Mouse (Mus musculus) forebrain, embryonic 13.5 days (tissue): Measurements from ENCODE around the gene Adgrg2. TPM values are rescaled to one million over a fixed set of nuclear protein-coding genes. Genes with fewer than 3 reads are reported as not detected.

ENCODE experiments used
- ATAC-seq: fragments of 200-750 bp; cut with Nextera tagmentation; 2 replicates; pipeline ENCODE4 v1.8.0; 2017
- H3K27ac ChIP-seq: fragments of 300-500 bp; sonication (generic); 2 replicates; pipeline ENCODE4 v1.5.1; 2015; ENCODE audit warnings: inconsistent platforms, mild to moderate bottlenecking, moderate library complexity
- H3K27me3 ChIP-seq: fragments of 300-500 bp; sonication (generic); 2 replicates; pipeline ENCODE4 v1.6.1; 2015; ENCODE audit warnings: mild to moderate bottlenecking, inconsistent platforms
- H3K36me3 ChIP-seq: fragments of 300-500 bp; sonication (generic); 2 replicates; pipeline ENCODE4 v1.6.1; 2015; ENCODE audit warnings: mild to moderate bottlenecking, inconsistent platforms; ENCODE audit not compliant: poor library complexity, severe bottlenecking
- H3K4me1 ChIP-seq: fragments of 300-500 bp; sonication (generic); 2 replicates; pipeline ENCODE4 v1.6.1; 2015; ENCODE audit warnings: inconsistent platforms
- H3K4me2 ChIP-seq: fragments of 300-500 bp; sonication (generic); 2 replicates; pipeline ENCODE4 v1.6.1; 2015; ENCODE audit warnings: inconsistent platforms, mild to moderate bottlenecking, moderate library complexity
- H3K4me3 ChIP-seq: fragments of 300-500 bp; sonication (generic); 2 replicates; pipeline ENCODE4 v1.5.1; 2015; ENCODE audit warnings: mild to moderate bottlenecking, inconsistent platforms
- H3K9ac ChIP-seq: fragments of 300-500 bp; sonication (generic); 2 replicates; pipeline ENCODE4 v1.6.1; 2015; ENCODE audit warnings: mild to moderate bottlenecking, inconsistent platforms
- H3K9me3 ChIP-seq: fragments of 300-500 bp; sonication (generic); replicated peaks from 2 replicates; pipeline ENCODE4 v1.6.1; 2016; ENCODE audit warnings: inconsistent platforms
- WGBS: fragments of 180-500 bp; shearing (Covaris S2); methylation state at CpG from one replicate; pipeline ENCODE4 v1.1.7; 2015; 5-methylcytosine and 5-hydroxymethylcytosine counted together
- polyA plus RNA-seq: library from polyadenylated mRNA; unstranded; fragments of >200 nt; fragmentation: Nextera tagmentation; extraction: Ambion mirVana; gene quantifications from 2 replicates; pipeline ENCODE4 v1.2.1, GENCODE M21; 2015

Adgrg2 gene
- polyA plus RNA-seq, 1 experiment from 2014 or later = 0.48 TPM

- Histone ChIP-seq H3K27me3 (peaks cover 3% of the 10 kb centered on the region; the same call in 1 of the 2 replicates), H3K36me3 (no peaks in the 10 kb centered on the region), H3K27ac (no peak overlapping the region), H3K9ac (no peak overlapping the region), H3K4me1 (no peaks in the 10 kb centered on the region), H3K9me3 (no peaks in the 10 kb centered on the region), H3K4me2 (no peak overlapping the region), H3K4me3 (no peak overlapping the region)
- ATAC-seq = no peak
These were observed 50.8 kb downstream of the Adgrg2 start for GRCm38 (mm10) chrX:160441272-160441671.

GRCm38 (mm10) chrX:160448351-160448750 is 57.9 kb downstream of the Adgrg2 start:
- no peaks in the 10 kb centered on the region for H3K36me3 ChIP-seq
- no peak overlapping the region for H3K4me2 ChIP-seq
- no peaks in the 10 kb centered on the region for H3K27me3 ChIP-seq
- H3K27ac ChIP-seq = no peak overlapping the region
- no peaks in the 10 kb centered on the region for H3K4me1 ChIP-seq
- H3K9ac ChIP-seq = no peak overlapping the region
- ATAC-seq = no peak
- 82% methylated on average over 3 of the region's 3 CpGs for WGBS
- no peak overlapping the region for H3K4me3 ChIP-seq
- H3K9me3 ChIP-seq = no peaks in the 10 kb centered on the region

- Histone ChIP-seq H3K4me2 (no peak overlapping the region), H3K36me3 (no peaks in the 10 kb centered on the region), H3K27me3 (no peaks in the 10 kb centered on the region), H3K4me3 (no peak overlapping the region), H3K4me1 (no peaks in the 10 kb centered on the region), H3K9ac (no peak overlapping the region), H3K27ac (no peak overlapping the region), H3K9me3 (no peaks in the 10 kb centered on the region)
- no peak for ATAC-seq
- WGBS = 84% methylated on average over 2 of the region's 2 CpGs
These were observed 58.9 kb downstream of the Adgrg2 start for GRCm38 (mm10) chrX:160449363-160449762.

GRCm38 (mm10) chrX:160455686-160456085 is 65.2 kb downstream of the Adgrg2 start:
- Histone ChIP-seq H3K4me3 (no peak overlapping the region), H3K27ac (no peak overlapping the region), H3K27me3 (no peaks in the 10 kb centered on the region), H3K4me1 (no peaks in the 10 kb centered on the region), H3K9me3 (no peaks in the 10 kb centered on the region), H3K4me2 (no peak overlapping the region), H3K9ac (no peak overlapping the region), H3K36me3 (no peaks in the 10 kb centered on the region)
- WGBS = 73% methylated on average over 5 of the region's 5 CpGs
- ATAC-seq = no peak

- no peak overlapping the region for H3K4me2 ChIP-seq
- H3K9me3 ChIP-seq = no peaks in the 10 kb centered on the region
- H3K9ac ChIP-seq = no peak overlapping the region
- no peaks in the 10 kb centered on the region for H3K36me3 ChIP-seq
- peaks cover 6% of the 10 kb centered on the region; the same call in 1 of the 2 replicates for H3K27me3 ChIP-seq
- H3K27ac ChIP-seq = no peak overlapping the region
- no peaks in the 10 kb centered on the region for H3K4me1 ChIP-seq
- no peak overlapping the region for H3K4me3 ChIP-seq
- ATAC-seq = no peak
- 85% methylated on average over 3 of the region's 3 CpGs for WGBS
These were observed 80.8 kb downstream of the Adgrg2 start for GRCm38 (mm10) chrX:160471257-160471786.

GRCm38 (mm10) chrX:160489784-160490183 is 99.3 kb downstream of the Adgrg2 start:
- Histone ChIP-seq H3K4me1 (no peaks in the 10 kb centered on the region), H3K4me2 (no peak overlapping the region), H3K9ac (no peak overlapping the region), H3K4me3 (no peak overlapping the region), H3K27me3 (no peaks in the 10 kb centered on the region), H3K9me3 (no peaks in the 10 kb centered on the region), H3K36me3 (no peaks in the 10 kb centered on the region), H3K27ac (no peak overlapping the region)
- ATAC-seq = no peak
- 80% methylated on average over 2 of the region's 2 CpGs for WGBS

GRCm38 (mm10) chrX:160494333-160494732 is 103.8 kb downstream of the Adgrg2 start:
- WGBS = 47% methylated on average over 3 of the region's 3 CpGs
- Histone ChIP-seq H3K27me3 (peaks cover 6% of the 10 kb centered on the region; the same call in 1 of the 2 replicates), H3K36me3 (no peaks in the 10 kb centered on the region), H3K9ac (no peak overlapping the region), H3K9me3 (no peaks in the 10 kb centered on the region), H3K27ac (no peak overlapping the region; the same call in 1 of the 2 replicates), H3K4me2 (no peak overlapping the region), H3K4me3 (no peak overlapping the region), H3K4me1 (no peaks in the 10 kb centered on the region)
- peak; percentile 85 for ATAC-seq

- no peak overlapping the region for H3K27ac ChIP-seq
- no peak overlapping the region for H3K4me3 ChIP-seq
- H3K27me3 ChIP-seq = peaks cover 6% of the 10 kb centered on the region; the same call in 1 of the 2 replicates
- no peaks in the 10 kb centered on the region for H3K4me1 ChIP-seq
- H3K9me3 ChIP-seq = no peaks in the 10 kb centered on the region
- no peaks in the 10 kb centered on the region for H3K36me3 ChIP-seq
- peak; percentile 19; the same call in 1 of the 2 replicates for ATAC-seq
- H3K9ac ChIP-seq = no peak overlapping the region
- 73% methylated on average over 6 of the region's 6 CpGs for WGBS
- H3K4me2 ChIP-seq = no peak overlapping the region
These were observed 104.4 kb downstream of the Adgrg2 start for GRCm38 (mm10) chrX:160494921-160495320.

- no peak overlapping the region for H3K4me2 ChIP-seq
- H3K36me3 ChIP-seq = no peaks in the 10 kb centered on the region
- peaks cover 6% of the 10 kb centered on the region; the same call in 1 of the 2 replicates for H3K27me3 ChIP-seq
- no peaks in the 10 kb centered on the region for H3K9me3 ChIP-seq
- 73% methylated on average over 5 of the region's 5 CpGs for WGBS
- no peak for ATAC-seq
- no peak overlapping the region for H3K4me3 ChIP-seq
- no peak overlapping the region for H3K9ac ChIP-seq
- H3K27ac ChIP-seq = no peak overlapping the region
- no peaks in the 10 kb centered on the region for H3K4me1 ChIP-seq
These were observed 106.0 kb downstream of the Adgrg2 start for GRCm38 (mm10) chrX:160496473-160496872.

- Histone ChIP-seq H3K4me2 (no peak overlapping the region), H3K9ac (no peak overlapping the region), H3K36me3 (no peaks in the 10 kb centered on the region), H3K4me1 (peaks cover 7% of the 10 kb centered on the region; the same call in 1 of the 2 replicates), H3K27me3 (peaks cover 3% of the 10 kb centered on the region; the same call in 1 of the 2 replicates), H3K4me3 (no peak overlapping the region), H3K9me3 (no peaks in the 10 kb centered on the region), H3K27ac (no peak overlapping the region)
- 94% methylated on average over 3 of the region's 3 CpGs for WGBS
- ATAC-seq = no peak
These were observed 110.6 kb downstream of the Adgrg2 start for GRCm38 (mm10) chrX:160501095-160501494.

- Histone ChIP-seq H3K9me3 (no peaks in the 10 kb centered on the region), H3K4me2 (peak overlapping the region; percentile 64)
These were observed 111.2 kb downstream of the Adgrg2 start for GRCm38 (mm10) chrX:160501687-160502047.

GRCm38 (mm10) chrX:160502048-160503041 is 111.9 kb downstream of the Adgrg2 start, which contains the start of gene Phka2:
Gene Phka2 (plus strand): TSS chrX:160502166.
- Histone ChIP-seq H3K36me3 (no peaks in the 10 kb centered on the region), H3K9ac (peak within 1 kb of the TSS; percentile 65), H3K4me2 (peak within 1 kb of the TSS; percentile 64), H3K27ac (peak within 1 kb of the TSS; percentile 65), H3K9me3 (no peaks in the 10 kb centered on the region), H3K27me3 (no peaks in the 10 kb centered on the region), H3K4me3 (peak within 1 kb of the TSS; percentile 55), H3K4me1 (peaks cover 7% of the 10 kb centered on the region; the same call in 1 of the 2 replicates)
- 17% methylated on average over 53 of the region's 61 CpGs for WGBS
- peak; percentile 98 for ATAC-seq

More at GRCm38 (mm10) chrX:160501687-160502047, 111.2 kb downstream of the Adgrg2 start:
- peak overlapping the region; percentile 65 for H3K9ac ChIP-seq
- H3K4me3 ChIP-seq = peak overlapping the region; percentile 55
- H3K4me1 ChIP-seq = peaks cover 7% of the 10 kb centered on the region; the same call in 1 of the 2 replicates
- peak; percentile 70 for ATAC-seq
- H3K27me3 ChIP-seq = no peaks in the 10 kb centered on the region
- 20% methylated on average over 12 of the region's 12 CpGs for WGBS
- 0 out of 2 replicates have a peak overlapping the region, but pooled peaks have one; percentile 65 for H3K27ac ChIP-seq
- no peaks in the 10 kb centered on the region for H3K36me3 ChIP-seq
